Mouse (Mus musculus) forebrain, embryonic 12.5 days (tissue): ENCODE measurements at regions not wholly inside any gene's neighbourhood (a gene's known extent, or its start where the extent isn't known, plus 50 kb on each side); places are given as distances from the start of the nearest gene placed in this dataset.
"Not testable (repeated sequence)": the region's sequence is repeated elsewhere in the genome, so short reads cannot be mapped to it uniquely, and the experiment has no call there.

ENCODE experiments used
- ATAC-seq: fragments of 200-750 bp; cut with Nextera tagmentation; 2 replicates; pipeline ENCODE4 v1.8.0; 2017; ENCODE audit warnings: moderate TSS enrichment; ENCODE audit not compliant: low FRiP score
- H3K27ac ChIP-seq: fragments of 300-500 bp; sonication (generic); 2 replicates; pipeline ENCODE4 v1.5.1; 2016; ENCODE audit warnings: mild to moderate bottlenecking
- H3K27me3 ChIP-seq: fragments of 300-500 bp; sonication (generic); 2 replicates; pipeline ENCODE4 v1.6.1; 2016; ENCODE audit warnings: mild to moderate bottlenecking
- H3K36me3 ChIP-seq: fragments of 300-500 bp; sonication (generic); replicated peaks from 2 replicates; pipeline ENCODE4 v1.6.1; 2016; ENCODE audit warnings: mild to moderate bottlenecking
- H3K4me1 ChIP-seq: fragments of 300-500 bp; sonication (generic); 2 replicates; pipeline ENCODE4 v1.6.1; 2016
- H3K4me2 ChIP-seq: fragments of 300-500 bp; sonication (generic); 2 replicates; pipeline ENCODE4 v1.6.1; 2016; ENCODE audit warnings: mild to moderate bottlenecking, moderate library complexity
- H3K4me3 ChIP-seq: fragments of 300-500 bp; sonication (generic); replicated peaks from 2 replicates; pipeline ENCODE4 v1.5.1; 2016; ENCODE audit warnings: mild to moderate bottlenecking
- H3K9ac ChIP-seq: fragments of 300-500 bp; sonication (generic); 2 replicates; pipeline ENCODE4 v1.6.1; 2016; ENCODE audit warnings: mild to moderate bottlenecking
- H3K9me3 ChIP-seq: fragments of 300-500 bp; sonication (generic); 2 replicates; pipeline ENCODE4 v1.6.1; 2016
- WGBS: fragments of 180-500 bp; shearing (Covaris S2); methylation state at CpG from one replicate; pipeline ENCODE4 v1.1.7; 2016; 5-methylcytosine and 5-hydroxymethylcytosine counted together

DNA sequence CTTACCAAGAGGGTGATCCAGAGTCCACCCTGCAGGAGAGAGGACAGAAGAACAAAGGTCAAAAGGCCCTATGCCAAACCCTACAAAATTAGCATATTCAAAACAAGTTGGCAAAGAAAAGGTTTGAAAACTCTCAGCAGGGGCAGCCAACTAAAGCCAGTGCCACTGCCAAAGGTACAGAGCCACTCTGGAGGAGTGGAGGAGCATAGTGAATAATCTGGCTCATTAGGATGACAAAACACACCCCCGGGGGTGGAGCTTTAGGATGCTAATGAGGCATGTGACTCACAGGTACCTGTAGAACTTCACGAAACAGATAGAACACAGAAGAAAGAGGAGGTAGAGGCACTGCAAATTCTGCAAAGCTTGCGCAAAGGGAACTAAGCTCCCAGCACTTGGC lies 110.7 kb upstream of the Lnx1 start:
- Histone ChIP-seq H3K4me1 (no peaks in the 10 kb centered on the region), H3K4me3 (no peak overlapping the region), H3K27ac (no peak overlapping the region), H3K36me3 (no peaks in the 10 kb centered on the region), H3K9me3 (no peaks in the 10 kb centered on the region), H3K9ac (no peak overlapping the region), H3K4me2 (no peak overlapping the region), H3K27me3 (no peaks in the 10 kb centered on the region)
- WGBS, result 14% methylated on average over 3 of the region's 3 CpGs
- ATAC-seq, result no peak

GRCm38 (mm10) chr5:74811046-74811445 lies 108.3 kb upstream of the Lnx1 start:
- no peaks in the 10 kb centered on the region for H3K36me3 ChIP-seq
- H3K4me2 ChIP-seq, result no peak overlapping the region
- no peaks in the 10 kb centered on the region for H3K27me3 ChIP-seq
- 78% methylated on average over 7 of the region's 7 CpGs for WGBS
- H3K4me3 ChIP-seq, result no peak overlapping the region
- H3K9ac ChIP-seq, result no peak overlapping the region
- H3K9me3 ChIP-seq, result no peaks in the 10 kb centered on the region
- H3K27ac ChIP-seq, result no peak overlapping the region
- no peak for ATAC-seq
- no peaks in the 10 kb centered on the region for H3K4me1 ChIP-seq

DNA sequence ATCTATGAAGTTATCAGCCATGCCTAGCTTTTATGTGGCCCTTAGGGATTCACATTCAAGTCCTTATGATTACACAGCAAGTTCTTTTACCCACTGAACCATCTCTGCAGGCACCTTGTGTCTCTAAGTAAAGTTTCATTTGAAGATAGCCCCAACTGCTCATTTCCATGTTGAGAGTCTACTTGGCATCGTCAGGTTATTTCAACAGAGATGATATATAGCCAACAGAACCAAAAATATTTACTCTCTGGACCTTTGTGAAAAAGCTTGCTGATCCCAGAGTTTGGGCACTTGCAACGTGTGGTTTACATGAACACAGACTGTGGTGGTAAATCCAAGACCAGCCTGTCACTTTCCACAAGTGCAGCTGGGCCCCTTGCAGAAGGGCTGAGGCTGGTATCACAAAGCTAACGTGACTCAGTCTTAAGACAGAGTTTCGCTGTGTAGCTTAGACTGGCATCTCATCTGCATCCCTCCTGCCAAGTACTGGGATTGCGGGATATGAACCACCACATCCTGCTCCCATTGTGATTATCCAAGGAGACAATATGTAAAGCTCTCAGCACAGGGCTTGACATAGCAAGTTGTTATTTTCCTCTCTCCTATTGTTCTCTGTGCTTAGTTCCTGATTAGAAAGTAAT lies 105.0 kb upstream of the Lnx1 start:
- H3K4me3 ChIP-seq, result no peak overlapping the region
- no peaks in the 10 kb centered on the region for H3K36me3 ChIP-seq
- H3K4me1 ChIP-seq, result no peaks in the 10 kb centered on the region
- 74% methylated on average over 5 of the region's 5 CpGs for WGBS
- ATAC-seq, result no peak
- no peak overlapping the region for H3K27ac ChIP-seq
- no peak overlapping the region for H3K9ac ChIP-seq
- H3K27me3 ChIP-seq, result 0 out of 2 replicates have a peak, but pooled peaks cover 4% of the 10 kb centered on the region
- no peaks in the 10 kb centered on the region for H3K9me3 ChIP-seq
- H3K4me2 ChIP-seq, result no peak overlapping the region

- WGBS, result 72% methylated on average over 10 of the region's 10 CpGs
- H3K9me3 ChIP-seq, result no peaks in the 10 kb centered on the region
These were observed 99.2 kb upstream of the Lnx1 start for GRCm38 (mm10) chr5:74801946-74802345.

GRCm38 (mm10) chr5:74800351-74800750 lies 97.6 kb upstream of the Lnx1 start:
- no peak overlapping the region for H3K27ac ChIP-seq
- H3K27me3 ChIP-seq, result peaks cover 24% of the 10 kb centered on the region; the same call in 1 of the 2 replicates
- H3K4me1 ChIP-seq, result no peaks in the 10 kb centered on the region
- H3K9me3 ChIP-seq, result no peaks in the 10 kb centered on the region
- 82% methylated on average over 9 of the region's 9 CpGs for WGBS
- no peak overlapping the region for H3K4me2 ChIP-seq
- H3K4me3 ChIP-seq, result no peak overlapping the region
- no peak overlapping the region for H3K9ac ChIP-seq
- no peaks in the 10 kb centered on the region for H3K36me3 ChIP-seq
- ATAC-seq, result no peak

More at GRCm38 (mm10) chr5:74801946-74802345, 99.2 kb upstream of the Lnx1 start:
- ATAC-seq, result no peak
- no peak overlapping the region for H3K4me3 ChIP-seq
- H3K36me3 ChIP-seq, result no peaks in the 10 kb centered on the region
- no peaks in the 10 kb centered on the region for H3K4me1 ChIP-seq
- no peak overlapping the region for H3K27ac ChIP-seq
- H3K9ac ChIP-seq, result no peak overlapping the region
- no peak overlapping the region for H3K4me2 ChIP-seq
- H3K27me3 ChIP-seq, result peaks cover 19% of the 10 kb centered on the region; the same call in 1 of the 2 replicates

DNA sequence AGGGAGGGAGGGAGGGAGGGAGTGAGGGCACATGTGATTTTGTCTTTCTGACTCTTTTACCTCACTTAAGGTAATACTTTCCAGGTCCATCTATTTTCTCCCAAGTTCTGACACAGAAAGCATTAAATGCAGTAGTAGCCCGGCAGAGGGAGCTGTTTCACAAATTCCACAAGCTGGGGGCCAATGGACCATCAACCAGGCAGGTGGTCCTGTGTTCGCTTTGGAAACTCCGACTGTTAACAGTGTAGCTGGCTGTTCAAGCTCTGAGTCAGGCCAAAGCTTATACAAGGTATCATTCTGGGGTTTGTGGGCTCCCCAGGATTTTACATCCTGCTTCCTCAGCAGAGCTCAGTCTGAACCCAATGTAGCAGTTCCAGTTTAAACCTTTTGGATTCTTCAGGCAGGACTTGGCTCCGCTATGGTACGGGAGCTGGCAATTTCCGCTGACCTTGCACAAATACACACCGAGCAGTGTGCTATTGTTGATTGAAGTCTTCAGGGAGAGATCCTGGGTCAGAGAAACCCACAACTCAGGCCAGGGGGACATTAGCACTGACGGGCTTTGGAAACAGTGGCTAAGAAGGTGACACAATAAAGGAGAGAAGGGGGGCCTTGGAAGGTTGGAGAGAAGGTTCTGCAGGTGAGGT lies 93.8 kb upstream of the Lnx1 start:
- peaks cover 14% of the 10 kb centered on the region for H3K4me1 ChIP-seq
- H3K4me2 ChIP-seq, result no peak overlapping the region
- WGBS, result 42% methylated on average over 8 of the region's 8 CpGs
- no peaks in the 10 kb centered on the region for H3K36me3 ChIP-seq
- H3K4me3 ChIP-seq, result no peak overlapping the region
- H3K27me3 ChIP-seq, result peaks cover 26% of the 10 kb centered on the region; the same call in 1 of the 2 replicates
- no peaks in the 10 kb centered on the region for H3K9me3 ChIP-seq
- peak; percentile 53; the same call in 1 of the 2 replicates for ATAC-seq
- no peak overlapping the region for H3K9ac ChIP-seq
- no peak overlapping the region for H3K27ac ChIP-seq

GRCm38 (mm10) chr5:74794726-74795125 lies 92.0 kb upstream of the Lnx1 start:
- H3K9me3 ChIP-seq, result no peaks in the 10 kb centered on the region
- 90% methylated on average over 4 of the region's 4 CpGs for WGBS
- H3K4me3 ChIP-seq, result no peak overlapping the region
- no peak overlapping the region for H3K9ac ChIP-seq
- peaks cover 14% of the 10 kb centered on the region for H3K4me1 ChIP-seq
- peaks cover 20% of the 10 kb centered on the region; the same call in 1 of the 2 replicates for H3K27me3 ChIP-seq
- no peak for ATAC-seq
- H3K4me2 ChIP-seq, result no peak overlapping the region
- H3K27ac ChIP-seq, result no peak overlapping the region
- H3K36me3 ChIP-seq, result no peaks in the 10 kb centered on the region

GRCm38 (mm10) chr5:74793431-74793830 lies 90.7 kb upstream of the Lnx1 start:
- Histone ChIP-seq H3K9ac (no peak overlapping the region), H3K4me3 (no peak overlapping the region), H3K27ac (no peak overlapping the region), H3K27me3 (peaks cover 15% of the 10 kb centered on the region; the same call in 1 of the 2 replicates), H3K4me1 (peaks cover 14% of the 10 kb centered on the region), H3K9me3 (no peaks in the 10 kb centered on the region), H3K4me2 (no peak overlapping the region), H3K36me3 (no peaks in the 10 kb centered on the region)
- WGBS, result 85% methylated on average over 4 of the region's 4 CpGs
- ATAC-seq, result no peak

- Histone ChIP-seq H3K4me2 (no peak overlapping the region), H3K27ac (no peak overlapping the region)
- WGBS, result 29% methylated on average over 8 of the region's 8 CpGs
These were observed 90.2 kb upstream of the Lnx1 start for GRCm38 (mm10) chr5:74792936-74793335.

GRCm38 (mm10) chr5:74792301-74792700 lies 89.6 kb upstream of the Lnx1 start:
- H3K4me3 ChIP-seq, result no peak overlapping the region; the same call in 1 of the 2 replicates
- 2% methylated on average over 7 of the region's 7 CpGs for WGBS
- peak overlapping the region; percentile 3; the same call in 1 of the 2 replicates for H3K9ac ChIP-seq
- H3K9me3 ChIP-seq, result no peaks in the 10 kb centered on the region
- H3K27me3 ChIP-seq, result peaks cover 15% of the 10 kb centered on the region; the same call in 1 of the 2 replicates
- H3K36me3 ChIP-seq, result no peaks in the 10 kb centered on the region
- ATAC-seq, result peak; percentile 68
- H3K4me2 ChIP-seq, result peak overlapping the region; percentile 45
- H3K4me1 ChIP-seq, result peaks cover 14% of the 10 kb centered on the region
- peak overlapping the region; percentile 46; the same call in 1 of the 2 replicates for H3K27ac ChIP-seq

More at GRCm38 (mm10) chr5:74792936-74793335, 90.2 kb upstream of the Lnx1 start:
- Histone ChIP-seq H3K9me3 (no peaks in the 10 kb centered on the region), H3K4me1 (peaks cover 14% of the 10 kb centered on the region), H3K4me3 (no peak overlapping the region), H3K27me3 (peaks cover 15% of the 10 kb centered on the region; the same call in 1 of the 2 replicates), H3K9ac (no peak overlapping the region), H3K36me3 (no peaks in the 10 kb centered on the region)
- ATAC-seq, result no peak; the same call in 1 of the 2 replicates

- H3K9me3 ChIP-seq, H3K36me3 ChIP-seq, ATAC-seq, H3K27ac ChIP-seq, H3K27me3 ChIP-seq, H3K4me2 ChIP-seq, H3K4me3 ChIP-seq, H3K9ac ChIP-seq: not testable (repeated sequence)
- H3K4me1 ChIP-seq, result peaks cover 14% of the 10 kb centered on the region
- 93% methylated on average over 4 of the region's 4 CpGs for WGBS
These were observed 87.8 kb upstream of the Lnx1 start for GRCm38 (mm10) chr5:74790501-74790900.

GRCm38 (mm10) chr5:74783906-74784305 lies 81.2 kb upstream of the Lnx1 start:
- WGBS, result 88% methylated on average over 9 of the region's 9 CpGs
- H3K9ac ChIP-seq, result no peak overlapping the region
- 0 out of 2 replicates have a peak, but pooled peaks cover 8% of the 10 kb centered on the region for H3K4me1 ChIP-seq
- H3K27me3 ChIP-seq, result no peaks in the 10 kb centered on the region; the same call in 1 of the 2 replicates
- no peaks in the 10 kb centered on the region for H3K9me3 ChIP-seq
- no peaks in the 10 kb centered on the region for H3K36me3 ChIP-seq
- no peak overlapping the region for H3K4me3 ChIP-seq
- no peak overlapping the region for H3K4me2 ChIP-seq
- no peak overlapping the region for H3K27ac ChIP-seq
- no peak for ATAC-seq
